Mouse (Mus musculus) forebrain, embryonic 11.5 days (tissue): ENCODE results near the gene Ano6. TPM values are rescaled to one million over a fixed set of nuclear protein-coding genes. Genes with fewer than 3 reads are reported as not detected.

Experiments
- ATAC-seq: fragments of 200-750 bp; cut with Nextera tagmentation; replicated peaks from 2 replicates; pipeline ENCODE4 v1.8.0; 2017; ENCODE audit warnings: moderate TSS enrichment; ENCODE audit not compliant: low FRiP score
- DNase-seq: peaks from one replicate; pipeline ENCODE4 v3.0.0-alpha.2; 2017; ENCODE audit warnings: low spot score
- H3K27ac ChIP-seq: fragments of 300-500 bp; sonication (generic); 2 replicates; pipeline ENCODE4 v1.5.1; 2014; ENCODE audit warnings: low read depth, low read length
- H3K27me3 ChIP-seq: fragments of 300-500 bp; sonication (generic); 2 replicates; pipeline ENCODE4 v1.6.1; 2014; ENCODE audit warnings: mild to moderate bottlenecking, low read length, mixed read lengths; ENCODE audit not compliant: control insufficient read depth, insufficient read depth
- H3K36me3 ChIP-seq: fragments of 300-500 bp; sonication (generic); 2 replicates; pipeline ENCODE4 v1.6.1; 2014; ENCODE audit warnings: mild to moderate bottlenecking, low read length, moderate library complexity, mixed read lengths; ENCODE audit not compliant: control insufficient read depth, insufficient read depth
- H3K4me1 ChIP-seq: fragments of 300-500 bp; sonication (generic); replicated peaks from 2 replicates; pipeline ENCODE4 v1.6.1; 2014; ENCODE audit warnings: low read length, mixed read lengths; ENCODE audit not compliant: control insufficient read depth, insufficient read depth
- H3K4me2 ChIP-seq: fragments of 300-500 bp; sonication (generic); 2 replicates; pipeline ENCODE4 v1.6.1; 2014; ENCODE audit warnings: low read depth, mild to moderate bottlenecking, low read length, moderate library complexity, mixed read lengths; ENCODE audit not compliant: severe bottlenecking
- H3K4me3 ChIP-seq: fragments of 300-500 bp; sonication (generic); 2 replicates; pipeline ENCODE4 v1.5.1; 2014; ENCODE audit warnings: low read depth, low read length
- H3K9ac ChIP-seq: fragments of 300-500 bp; sonication (generic); 2 replicates; pipeline ENCODE4 v1.6.1; 2014; ENCODE audit warnings: low read length
- H3K9me3 ChIP-seq: fragments of 300-500 bp; sonication (generic); 2 replicates; pipeline ENCODE4 v1.6.1; 2016; ENCODE audit warnings: low read length, mixed read lengths; ENCODE audit not compliant: control insufficient read depth
- WGBS: fragments of 180-500 bp; shearing (Covaris S2); extraction: QIAGEN DNeasy Blood & Tissue Kit; methylation state at CpG from one replicate; pipeline ENCODE4 v1.1.7; 2014; 5-methylcytosine and 5-hydroxymethylcytosine counted together
- polyA plus RNA-seq: library from polyadenylated mRNA; unstranded; fragments of >200 nt; fragmentation: Nextera tagmentation; extraction: Ambion mirVana; gene quantifications from 2 replicates; pipeline ENCODE4 v1.2.1, GENCODE M21; 2014

Ano6 gene
- polyA plus RNA-seq, 1 experiment from 2014 or later = 40.3 TPM

DNA sequence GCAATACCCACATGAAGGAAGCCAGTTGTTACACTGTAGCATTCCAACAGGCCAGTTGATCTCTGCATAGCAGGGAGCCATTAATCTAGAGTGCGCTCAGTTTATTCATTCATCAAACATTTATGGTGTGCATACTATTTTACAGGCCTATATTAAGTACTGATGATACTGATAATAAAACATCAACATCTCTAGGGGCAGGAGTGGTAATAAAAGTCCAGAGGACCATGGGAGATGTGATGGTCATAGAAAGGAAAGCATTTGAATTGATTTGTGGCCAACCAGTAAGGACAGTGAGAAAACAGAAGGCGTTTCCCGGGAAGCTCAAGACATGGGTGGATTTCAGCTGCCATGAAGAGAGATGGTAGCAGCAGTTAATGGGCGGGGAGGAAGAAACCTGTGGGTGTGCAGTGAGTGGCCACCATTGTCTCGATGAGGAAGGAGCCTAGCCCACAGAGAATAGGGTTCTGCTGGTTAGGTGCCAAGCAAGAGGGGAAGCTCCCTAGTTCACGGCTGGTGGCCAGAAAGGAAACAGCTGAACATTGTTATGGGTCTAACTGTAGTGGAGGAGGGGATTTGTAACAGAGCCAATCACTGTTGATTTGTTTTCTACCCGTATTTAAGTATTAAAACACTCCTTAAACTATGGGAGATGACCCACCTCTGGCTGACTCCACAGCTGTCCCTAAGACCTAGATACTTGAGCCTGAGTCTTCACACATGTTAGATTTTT, 115.5 kb downstream of the Ano6 start:
- DNase-seq (no peak), ATAC-seq (no peak)
- no peaks in the 10 kb centered on the region for H3K4me1 ChIP-seq
- H3K9me3 ChIP-seq = no peaks in the 10 kb centered on the region
- H3K9ac ChIP-seq = no peak overlapping the region
- no peak overlapping the region for H3K4me2 ChIP-seq
- no peak overlapping the region for H3K27ac ChIP-seq
- no peak overlapping the region for H3K4me3 ChIP-seq
- H3K36me3 ChIP-seq = no peaks in the 10 kb centered on the region
- WGBS = 89% methylated on average over 7 of the region's 7 CpGs
- H3K27me3 ChIP-seq = no peaks in the 10 kb centered on the region

GRCm38 (mm10) chr15:95906891-95907290, 116.2 kb downstream of the Ano6 start:
- H3K27ac ChIP-seq = no peak overlapping the region
- DNase-seq (no peak), ATAC-seq (no peak)
- 97% methylated on average over 1 of the region's 1 CpGs for WGBS
- no peak overlapping the region for H3K9ac ChIP-seq
- no peak overlapping the region for H3K4me3 ChIP-seq
- H3K9me3 ChIP-seq = no peaks in the 10 kb centered on the region
- no peaks in the 10 kb centered on the region for H3K36me3 ChIP-seq
- H3K4me2 ChIP-seq = no peak overlapping the region
- no peaks in the 10 kb centered on the region for H3K27me3 ChIP-seq
- H3K4me1 ChIP-seq = no peaks in the 10 kb centered on the region

- H3K9ac ChIP-seq = no peak overlapping the region
- no peak overlapping the region for H3K4me2 ChIP-seq
- DNase-seq (no peak), ATAC-seq (no peak)
- H3K27me3 ChIP-seq = no peaks in the 10 kb centered on the region
- no peaks in the 10 kb centered on the region for H3K36me3 ChIP-seq
- H3K27ac ChIP-seq = no peak overlapping the region
- no peaks in the 10 kb centered on the region for H3K9me3 ChIP-seq
- no peak overlapping the region for H3K4me3 ChIP-seq
- H3K4me1 ChIP-seq = no peaks in the 10 kb centered on the region
- WGBS = 87% methylated on average over 10 of the region's 10 CpGs
Measured at GRCm38 (mm10) chr15:95907337-95907736, 116.7 kb downstream of the Ano6 start.

- 80% methylated on average over 1 of the region's 1 CpGs for WGBS
- no peak overlapping the region for H3K9ac ChIP-seq
Measured at GRCm38 (mm10) chr15:95907909-95908308, 117.3 kb downstream of the Ano6 start.

DNA sequence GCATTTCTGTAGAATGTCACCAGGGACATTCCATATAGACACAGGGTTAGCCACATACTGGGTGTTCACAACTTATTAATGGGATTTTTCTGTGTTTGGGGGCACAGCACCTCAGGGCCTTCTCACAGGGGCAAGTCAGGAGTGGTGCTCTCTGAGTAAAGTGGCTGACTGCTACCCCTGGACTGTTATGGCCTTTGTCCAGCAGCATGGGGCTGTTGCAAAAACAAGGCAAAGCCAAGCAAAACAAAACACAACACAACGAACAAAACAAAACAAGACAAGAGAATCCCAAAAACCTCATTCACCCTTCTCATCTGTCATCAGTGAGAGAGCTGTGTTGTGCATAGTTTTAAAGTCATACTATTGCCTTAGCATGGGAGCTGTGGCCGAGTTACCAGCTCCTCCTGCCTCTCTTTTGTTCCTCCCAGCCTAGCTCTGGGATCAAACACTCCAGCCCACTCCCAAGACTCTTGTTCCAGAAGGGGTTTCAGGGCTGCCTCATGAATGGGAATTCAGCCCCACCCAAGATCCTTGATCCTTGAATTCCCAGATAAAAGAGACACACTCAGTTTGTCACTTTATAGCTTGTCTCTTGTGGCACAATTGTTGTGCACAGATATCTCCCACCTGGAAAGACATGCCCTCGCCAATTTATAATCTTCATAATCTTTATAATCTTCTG, 119.6 kb downstream of the Ano6 start:
- Histone ChIP-seq H3K27ac (no peak overlapping the region), H3K27me3 (no peaks in the 10 kb centered on the region), H3K4me2 (no peak overlapping the region), H3K9ac (no peak overlapping the region), H3K4me3 (no peak overlapping the region), H3K4me1 (no peaks in the 10 kb centered on the region), H3K36me3 (no peaks in the 10 kb centered on the region), H3K9me3 (no peaks in the 10 kb centered on the region)
- WGBS = 68% methylated on average over 3 of the region's 3 CpGs
- ATAC-seq = no peak
- no peak for DNase-seq

More at GRCm38 (mm10) chr15:95907909-95908308, 117.3 kb downstream of the Ano6 start:
- H3K9me3 ChIP-seq = no peaks in the 10 kb centered on the region
- H3K4me1 ChIP-seq = no peaks in the 10 kb centered on the region
- no peaks in the 10 kb centered on the region for H3K27me3 ChIP-seq
- ATAC-seq (no peak), DNase-seq (no peak)
- no peak overlapping the region for H3K27ac ChIP-seq
- H3K4me3 ChIP-seq = no peak overlapping the region
- no peaks in the 10 kb centered on the region for H3K36me3 ChIP-seq
- no peak overlapping the region for H3K4me2 ChIP-seq

- Histone ChIP-seq H3K27me3 (no peaks in the 10 kb centered on the region), H3K4me1 (no peaks in the 10 kb centered on the region), H3K9me3 (no peaks in the 10 kb centered on the region), H3K4me3 (no peak overlapping the region), H3K27ac (no peak overlapping the region), H3K9ac (no peak overlapping the region), H3K36me3 (no peaks in the 10 kb centered on the region), H3K4me2 (no peak overlapping the region)
- ATAC-seq (no peak), DNase-seq (no peak)
- WGBS = 91% methylated on average over 3 of the region's 3 CpGs
Measured at GRCm38 (mm10) chr15:95914963-95915362, 124.3 kb downstream of the Ano6 start.

DNA sequence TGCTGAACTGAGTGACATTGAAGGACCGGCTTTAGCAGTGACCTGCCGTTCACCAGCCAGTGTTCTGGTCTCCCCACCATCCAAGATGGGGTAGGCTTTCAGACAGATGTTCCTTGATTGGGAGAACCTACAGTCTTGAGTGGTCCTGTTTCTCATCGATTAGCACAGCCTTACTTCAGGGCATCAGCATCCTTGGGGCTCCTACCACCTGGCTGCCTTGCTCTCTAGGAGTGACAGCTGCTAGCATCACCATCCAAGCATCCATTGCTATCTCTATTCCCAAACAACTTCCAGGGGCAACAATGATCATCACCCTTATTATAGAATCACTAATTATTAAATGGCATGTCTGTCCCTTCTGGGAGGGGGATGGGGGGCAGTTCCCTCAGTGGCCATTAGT, 124.8 kb downstream of the Ano6 start:
- no peak overlapping the region for H3K9ac ChIP-seq
- ATAC-seq (no peak), DNase-seq (no peak)
- 92% methylated on average over 3 of the region's 3 CpGs for WGBS
- H3K27ac ChIP-seq = no peak overlapping the region
- H3K4me1 ChIP-seq = no peaks in the 10 kb centered on the region
- no peaks in the 10 kb centered on the region for H3K9me3 ChIP-seq
- no peak overlapping the region for H3K4me3 ChIP-seq
- no peak overlapping the region for H3K4me2 ChIP-seq
- no peaks in the 10 kb centered on the region for H3K36me3 ChIP-seq
- no peaks in the 10 kb centered on the region for H3K27me3 ChIP-seq

- no peaks in the 10 kb centered on the region for H3K36me3 ChIP-seq
- ATAC-seq = no peak
- H3K9me3 ChIP-seq = no peaks in the 10 kb centered on the region
- no peak overlapping the region for H3K9ac ChIP-seq
- H3K27me3 ChIP-seq = no peaks in the 10 kb centered on the region
- H3K4me2 ChIP-seq = no peak overlapping the region
- no peak overlapping the region for H3K27ac ChIP-seq
- DNase-seq = no peak
- WGBS = 91% methylated on average over 3 of the region's 3 CpGs
- no peaks in the 10 kb centered on the region for H3K4me1 ChIP-seq
- H3K4me3 ChIP-seq = no peak overlapping the region
Measured at GRCm38 (mm10) chr15:95917330-95917729, 126.7 kb downstream of the Ano6 start.

DNA sequence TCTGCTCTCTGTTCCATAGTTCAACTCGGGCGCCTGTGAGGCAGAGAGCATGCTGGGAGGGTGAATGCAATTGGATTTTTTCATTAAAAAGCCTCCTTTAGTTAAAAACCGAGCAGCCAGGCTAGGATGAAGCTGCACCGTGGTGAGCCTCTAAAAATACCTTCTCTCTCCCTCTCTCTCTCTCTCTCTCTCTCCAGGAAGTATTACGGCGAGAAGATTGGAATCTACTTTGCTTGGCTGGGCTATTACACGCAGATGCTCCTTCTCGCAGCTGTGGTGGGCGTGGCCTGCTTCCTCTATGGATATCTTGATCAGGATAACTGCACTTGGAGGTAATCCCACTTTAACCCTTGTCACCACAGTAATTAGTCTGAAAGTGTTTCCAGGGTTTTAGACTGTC, 129.4 kb downstream of the Ano6 start:
- Histone ChIP-seq H3K36me3 (no peaks in the 10 kb centered on the region), H3K9ac (no peak overlapping the region), H3K27me3 (no peaks in the 10 kb centered on the region), H3K9me3 (no peaks in the 10 kb centered on the region), H3K27ac (no peak overlapping the region), H3K4me3 (no peak overlapping the region), H3K4me2 (no peak overlapping the region), H3K4me1 (no peaks in the 10 kb centered on the region)
- DNase-seq = no peak
- ATAC-seq = no peak
- 63% methylated on average over 9 of the region's 9 CpGs for WGBS
